Mouse (Mus musculus): ENCODE measurements around the gene Zfp120. TPM values are rescaled to one million over a fixed set of nuclear protein-coding genes. Genes with fewer than 3 reads are reported as not detected.

The Zfp120 gene
- total and polyA plus RNA-seq, 3 experiments: 6.2 to 17.7 (median 8.8) TPM

GRCm38 (mm10) chr2:150173833-150174232 is 37.3 kb upstream of the Zfp120 start:
- H3K4me2 ChIP-seq (ENCODE audit: insufficient read depth, low read depth, poor library complexity, severe bottlenecking): no peak overlapping the region
- in situ Hi-C loops (cut with MboI; ENCODE audit: low pct_ligation_motif_present, low pct_unique_long_range_greater_than_20kb, low sequenced_read_pairs): no loop called here
- DNase-seq (ENCODE audit: extremely low read depth): no peak
- no peaks in the 10 kb centered on the region for H3K27me3 ChIP-seq (replicated peaks)
- peaks cover 2% of the 10 kb centered on the region for H3K9me3 ChIP-seq (replicated peaks; ENCODE audit: low read length)
- H3K79me2 ChIP-seq (replicated peaks; ENCODE audit: control insufficient read depth, extremely low read depth, insufficient read depth, poor library complexity, severe bottlenecking): no peaks in the 10 kb centered on the region
- H3K9ac ChIP-seq (ENCODE audit: insufficient read depth, low read depth): no peak overlapping the region
- dilution Hi-C loops (cut with MboI; ENCODE audit: extremely low pct_ligation_motif_present, extremely low pct_unique_long_range_greater_than_20kb, low sequenced_read_pairs): no loop called here
- TF ChIP-seq SIN3A (IDR thresholded peaks at IDR 0.05; ENCODE audit: low read length): no peak
- TF ChIP-seq MXI1 (IDR thresholded peaks at IDR 0.05; ENCODE audit: low read depth, low read length): no peak
- no peak for TF ChIP-seq E2F4 (IDR thresholded peaks at IDR 0.05; ENCODE audit: insufficient replicate concordance, low read depth, low read length)
- no peak for TF ChIP-seq NRF1 (IDR thresholded peaks at IDR 0.05; ENCODE audit: low read depth, low read length)
- TF ChIP-seq CTCF (conservative IDR thresholded peaks at IDR 0.05 in 1 of 2, IDR thresholded peaks at IDR 0.05 in 1 of 2; ENCODE audit: low read depth in 2 of 2, low read length in 2 of 2): no peak
- TF ChIP-seq ZC3H11A (IDR thresholded peaks at IDR 0.05; ENCODE audit: low read depth, low read length): no peak
- TF ChIP-seq EP300 (IDR thresholded peaks at IDR 0.05; ENCODE audit: low read length): no peak
- TF ChIP-seq ZMIZ1 (IDR thresholded peaks at IDR 0.05; ENCODE audit: low read depth, low read length): no peak
- TF ChIP-seq MAFK (IDR thresholded peaks at IDR 0.05; ENCODE audit: insufficient replicate concordance, low read length): no peak
- TF ChIP-seq JUN (IDR thresholded peaks at IDR 0.05; ENCODE audit: insufficient read depth, low read depth, low read length): no peak
- no peak for TF ChIP-seq TBP (conservative IDR thresholded peaks at IDR 0.05; ENCODE audit: low read depth, low read length)
- TF ChIP-seq POLR2A (IDR thresholded peaks at IDR 0.05; ENCODE audit: low read depth, low read length): no peak
- no peak for TF ChIP-seq MEF2A (IDR thresholded peaks at IDR 0.05; ENCODE audit: borderline replicate concordance, low read depth, low read length)
- TF ChIP-seq CHD1 (IDR thresholded peaks at IDR 0.05; ENCODE audit: low read depth, low read length): no peak
- TF ChIP-seq PAX5 (IDR thresholded peaks at IDR 0.05; ENCODE audit: low read length): no peak
- H3K27ac ChIP-seq (ENCODE audit: insufficient read depth, low read depth): no peak overlapping the region
- no peaks in the 10 kb centered on the region for H3K4me1 ChIP-seq (ENCODE audit: control insufficient read depth in 1 of 2, insufficient read depth in 2 of 2)
- no peak overlapping the region for H3K4me3 ChIP-seq (replicated peaks in 1 of 3; ENCODE audit: low read depth in 2 of 3, low read length in 2 of 3, poor library complexity in 1 of 3)
- no peaks in the 10 kb centered on the region for H3K36me3 ChIP-seq (replicated peaks in 1 of 2; ENCODE audit: control insufficient read depth in 1 of 2, insufficient read depth in 1 of 2, low read length in 1 of 2)

GRCm38 (mm10) chr2:150166703-150167102 is 30.2 kb upstream of the Zfp120 start:
- no peaks in the 10 kb centered on the region for H3K36me3 ChIP-seq (replicated peaks in 1 of 2; ENCODE audit: control insufficient read depth in 1 of 2, insufficient read depth in 1 of 2, low read length in 1 of 2)
- peak; percentile 87; the same call in 1 of the 2 replicates for TF ChIP-seq RCOR1 (conservative IDR thresholded peaks at IDR 0.05; ENCODE audit: low read depth, low read length)
- peak; percentile 97 for TF ChIP-seq EP300 (IDR thresholded peaks at IDR 0.05; ENCODE audit: low read length)
- TF ChIP-seq JUN (IDR thresholded peaks at IDR 0.05; ENCODE audit: insufficient read depth, low read depth, low read length): peak; percentile 87
- no peak for TF ChIP-seq MXI1 (IDR thresholded peaks at IDR 0.05; ENCODE audit: low read depth, low read length)
- peak; percentile 22; the same call in 1 of the 2 replicates for TF ChIP-seq BHLHE40 (IDR thresholded peaks at IDR 0.05; ENCODE audit: low read depth, low read length)
- peak; percentile 97 for TF ChIP-seq JUND (conservative IDR thresholded peaks at IDR 0.05; ENCODE audit: low read depth, low read length)
- TF ChIP-seq POLR2AphosphoS2 (IDR thresholded peaks at IDR 0.05; ENCODE audit: low read depth, low read length): no peak
- TF ChIP-seq MEF2A (IDR thresholded peaks at IDR 0.05; ENCODE audit: borderline replicate concordance, low read depth, low read length): peak; percentile 63
- peak; percentile 39; the same call in 1 of the 2 replicates for TF ChIP-seq CHD2 (IDR thresholded peaks at IDR 0.05; ENCODE audit: low read length)
- TF ChIP-seq RAD21 (IDR thresholded peaks at IDR 0.05; ENCODE audit: low read depth, low read length): no peak
- no peak for TF ChIP-seq ZKSCAN1 (IDR thresholded peaks at IDR 0.05; ENCODE audit: borderline replicate concordance, low read depth, low read length)
- TF ChIP-seq CTCF (conservative IDR thresholded peaks at IDR 0.05 in 1 of 2, IDR thresholded peaks at IDR 0.05 in 1 of 2; ENCODE audit: low read depth in 2 of 2, low read length in 2 of 2): no peak
- TF ChIP-seq MAFK (IDR thresholded peaks at IDR 0.05; ENCODE audit: insufficient replicate concordance, low read length): no peak
- peak; percentile 98 for TF ChIP-seq IRF4 (IDR thresholded peaks at IDR 0.05; ENCODE audit: low read depth, low read length)
- H3K9ac ChIP-seq (ENCODE audit: insufficient read depth, low read depth): no peak overlapping the region
- H3K4me2 ChIP-seq (ENCODE audit: insufficient read depth, low read depth, poor library complexity, severe bottlenecking): no peak overlapping the region
- H3K9me3 ChIP-seq (replicated peaks; ENCODE audit: low read length): no peaks in the 10 kb centered on the region
- no peak overlapping the region for H3K27ac ChIP-seq (ENCODE audit: insufficient read depth, low read depth)
- peak; percentile 66 for DNase-seq (ENCODE audit: extremely low read depth)
- in situ Hi-C loops (cut with MboI; ENCODE audit: low pct_ligation_motif_present, low pct_unique_long_range_greater_than_20kb, low sequenced_read_pairs): no loop called here
- dilution Hi-C loops (cut with MboI; ENCODE audit: extremely low pct_ligation_motif_present, extremely low pct_unique_long_range_greater_than_20kb, low sequenced_read_pairs): no loop called here
- H3K27me3 ChIP-seq (replicated peaks): no peaks in the 10 kb centered on the region
- peaks cover 3 to 10% of the 10 kb centered on the region in 2 experiments; a peak in 3 of 4 replicates for H3K4me1 ChIP-seq (ENCODE audit: control insufficient read depth in 1 of 2, insufficient read depth in 2 of 2)
- no peaks in the 10 kb centered on the region for H3K79me2 ChIP-seq (replicated peaks; ENCODE audit: control insufficient read depth, extremely low read depth, insufficient read depth, poor library complexity, severe bottlenecking)
- no peak overlapping the region for H3K4me3 ChIP-seq (replicated peaks in 1 of 3; ENCODE audit: low read depth in 2 of 3, low read length in 2 of 3, poor library complexity in 1 of 3)
